Mouse (Mus musculus): Measurements from ENCODE around the gene Tmem145.
"Not testable (repeated sequence)": the region's sequence is repeated elsewhere in the genome, so short reads cannot be mapped to it uniquely, and the experiment has no call there.

Tmem145 gene

DNA sequence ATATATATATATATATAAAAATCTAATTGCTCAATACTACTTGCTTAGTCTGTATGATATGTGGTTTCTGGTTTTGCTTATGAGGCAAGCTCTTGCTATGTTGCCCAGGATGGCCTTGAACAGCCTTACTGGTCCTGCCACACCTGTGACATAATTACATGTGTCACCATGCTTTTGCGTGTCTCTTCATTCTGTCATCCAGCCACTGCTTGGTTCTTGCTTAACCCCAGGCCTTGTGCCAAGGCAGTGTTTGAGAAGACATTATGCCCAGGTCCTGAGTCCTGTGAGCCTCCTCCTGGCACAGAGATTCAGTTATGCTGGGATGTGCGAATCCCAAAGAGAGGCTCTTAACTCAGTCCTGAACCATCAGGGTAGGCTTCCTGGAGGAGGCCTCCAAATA lies 17.3 kb downstream of the Tmem145 start:
- no peak for DNase-seq (ENCODE audit: low spot score)

DNA sequence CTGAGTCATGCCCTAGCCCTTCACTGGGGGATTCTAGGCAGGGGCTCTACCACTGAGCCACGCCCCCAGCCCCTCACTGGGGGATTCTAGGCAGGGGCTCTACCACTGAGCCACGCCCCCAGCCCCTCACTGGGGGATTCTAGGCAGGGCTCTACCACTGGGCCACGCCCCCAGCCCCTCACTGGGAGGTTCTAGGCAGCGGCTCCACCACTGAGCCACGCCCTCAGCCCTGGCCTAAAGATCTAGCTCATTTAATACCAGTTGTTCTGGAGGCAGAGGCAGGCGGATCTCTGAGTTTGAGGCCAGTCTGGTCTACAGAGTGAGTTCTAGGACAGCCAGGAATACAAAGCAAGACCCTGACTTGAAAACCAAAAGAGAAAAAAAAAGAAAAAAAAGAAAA lies 19.5 kb downstream of the Tmem145 start:
- not testable (repeated sequence) for DNase-seq (ENCODE audit: low spot score)

- no peak for DNase-seq (ENCODE audit: low spot score)
Measured at GRCm38 (mm10) chr7:25326233-25326632, 20.3 kb downstream of the Tmem145 start.

DNA sequence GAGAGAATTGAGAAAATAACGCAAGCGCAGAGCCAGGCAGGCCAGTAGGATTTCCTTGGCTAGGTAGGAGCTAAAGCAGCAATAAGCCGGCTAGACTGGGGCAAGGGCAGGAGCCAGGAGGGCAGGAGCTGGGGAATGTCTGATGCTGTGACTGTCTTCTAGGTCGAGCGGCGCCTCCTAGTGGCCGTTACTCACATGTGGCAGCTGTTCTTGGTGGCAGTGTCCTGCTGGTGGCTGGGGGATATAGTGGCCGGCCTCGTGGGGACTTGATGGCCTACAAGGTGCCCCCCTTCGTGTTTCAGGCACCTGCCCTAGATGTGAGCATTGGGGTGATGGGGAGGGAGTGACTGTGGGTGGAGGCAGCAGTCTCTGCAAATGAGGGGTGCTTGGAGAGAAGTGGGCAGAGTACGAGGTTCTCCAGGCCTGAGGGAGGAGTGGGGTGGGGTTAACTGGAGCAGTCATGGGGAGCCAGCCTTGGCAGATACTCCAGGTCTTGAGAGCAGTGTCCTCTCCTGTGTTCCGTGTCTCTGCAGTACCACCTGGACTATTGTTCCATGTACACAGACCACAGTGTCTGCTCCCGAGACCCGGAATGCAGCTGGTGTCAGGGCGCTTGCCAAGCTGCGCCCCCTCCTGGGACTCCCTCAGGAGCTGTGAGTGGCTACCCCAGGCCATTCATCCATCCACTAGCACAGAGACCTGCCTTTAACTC lies 27.8 kb downstream of the Tmem145 start:
- peak; percentile 76 for DNase-seq (ENCODE audit: low spot score)

GRCm38 (mm10) chr7:25334472-25334871 lies 28.6 kb downstream of the Tmem145 start:
- DNase-seq (ENCODE audit: low spot score): no peak

DNA sequence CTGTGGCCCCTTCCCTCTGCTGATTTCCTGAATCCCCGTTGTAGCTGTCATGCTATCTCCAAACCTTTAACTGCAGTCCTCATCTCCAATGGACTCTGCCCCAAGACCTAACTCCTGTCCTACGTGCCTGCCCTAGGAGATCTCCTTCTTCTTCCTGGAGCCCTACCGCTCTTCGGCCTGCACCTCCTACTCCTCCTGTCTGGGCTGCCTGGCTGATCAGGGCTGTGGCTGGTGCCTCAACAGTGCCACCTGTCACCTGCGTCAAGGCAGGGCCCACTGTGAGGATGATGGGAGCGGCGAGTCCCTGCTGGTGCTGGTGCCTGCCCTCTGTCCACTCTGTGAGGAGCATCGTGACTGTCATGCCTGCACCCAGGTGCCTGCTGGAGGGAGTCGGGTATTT lies 33.4 kb downstream of the Tmem145 start:
- DNase-seq (ENCODE audit: low spot score): no peak

DNA sequence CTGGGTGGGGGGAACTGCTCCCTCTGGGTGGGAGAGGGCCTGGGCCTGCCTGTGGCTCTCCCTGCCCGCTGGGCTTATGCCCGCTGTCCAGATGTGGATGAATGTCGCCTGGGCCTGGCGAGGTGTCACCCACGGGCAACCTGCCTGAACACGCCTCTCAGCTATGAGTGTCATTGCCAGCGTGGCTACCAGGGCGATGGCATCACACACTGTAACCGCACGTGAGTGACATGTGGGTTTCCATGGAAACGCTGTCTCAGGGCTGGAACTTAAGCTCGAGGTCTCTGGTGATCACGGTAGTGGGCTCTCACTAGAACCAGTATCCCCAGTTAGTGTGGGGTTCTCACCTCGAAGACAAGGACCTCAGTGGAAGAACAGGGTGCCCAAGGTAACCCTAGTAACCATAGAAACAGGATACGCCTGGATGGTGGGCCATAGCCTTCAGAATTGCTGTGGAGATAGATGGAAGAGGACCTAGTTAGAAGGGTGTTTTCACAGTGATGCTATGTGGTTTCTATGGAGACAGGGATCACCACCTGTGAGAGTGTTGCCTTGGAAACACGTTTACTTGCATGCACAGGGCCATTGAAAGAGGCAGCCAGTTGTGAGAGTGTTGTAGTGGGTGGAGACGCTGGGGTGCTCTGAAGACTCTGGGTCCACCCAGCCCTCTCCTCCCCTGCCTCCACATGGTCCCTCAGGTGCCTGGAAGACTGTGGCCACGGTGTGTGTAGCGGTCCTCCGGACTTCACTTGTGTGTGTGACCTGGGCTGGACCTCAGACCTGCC lies 35.3 kb downstream of the Tmem145 start:
- DNase-seq (ENCODE audit: low spot score): peak; percentile 41

DNA sequence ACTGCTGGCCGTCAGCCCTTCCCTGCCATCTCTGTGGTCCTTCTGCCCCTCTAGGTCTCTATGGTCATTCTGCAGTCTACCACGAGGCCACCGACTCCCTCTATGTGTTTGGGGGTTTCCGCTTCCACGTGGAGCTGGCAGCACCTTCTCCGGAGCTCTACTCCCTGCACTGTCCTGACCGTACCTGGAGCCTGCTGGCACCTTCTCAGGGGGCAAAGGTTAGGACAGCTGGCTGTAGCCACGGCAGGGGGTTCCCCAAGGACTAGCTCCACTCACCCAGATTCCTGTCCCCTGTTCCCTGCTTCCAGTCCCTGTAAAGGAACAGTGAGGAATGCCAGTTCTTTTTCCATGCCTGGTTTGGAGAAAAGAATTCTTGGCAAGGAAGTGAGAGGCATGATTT lies 43.0 kb downstream of the Tmem145 start:
- no peak for DNase-seq (ENCODE audit: low spot score)

DNA sequence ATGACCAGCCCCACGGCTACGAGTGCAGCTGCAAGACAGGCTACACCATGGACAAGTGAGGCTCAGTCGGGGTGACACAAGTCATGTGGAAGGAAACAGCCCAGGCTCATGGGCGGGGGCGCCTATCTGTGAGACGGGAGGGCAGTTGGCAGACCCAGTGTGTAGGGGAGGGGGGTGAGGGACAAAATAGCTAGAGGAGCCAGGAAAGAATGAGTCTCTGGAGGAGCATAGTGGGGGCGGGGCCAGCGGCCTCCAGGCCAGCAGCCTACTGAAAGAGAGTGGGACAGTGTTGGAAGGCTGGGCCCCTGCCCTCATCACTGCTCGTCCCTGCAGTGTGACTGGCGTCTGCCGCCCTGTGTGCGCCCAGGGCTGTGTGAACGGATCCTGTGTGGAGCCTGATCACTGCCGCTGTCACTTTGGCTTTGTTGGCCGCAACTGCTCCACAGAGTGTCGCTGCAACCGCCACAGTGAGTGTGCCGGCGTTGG lies 52.9 kb downstream of the Tmem145 start:
- no peak for DNase-seq (ENCODE audit: low spot score)

GRCm38 (mm10) chr7:25363151-25363550 lies 57.2 kb downstream of the Tmem145 start:
- DNase-seq (ENCODE audit: low spot score): no peak

DNA sequence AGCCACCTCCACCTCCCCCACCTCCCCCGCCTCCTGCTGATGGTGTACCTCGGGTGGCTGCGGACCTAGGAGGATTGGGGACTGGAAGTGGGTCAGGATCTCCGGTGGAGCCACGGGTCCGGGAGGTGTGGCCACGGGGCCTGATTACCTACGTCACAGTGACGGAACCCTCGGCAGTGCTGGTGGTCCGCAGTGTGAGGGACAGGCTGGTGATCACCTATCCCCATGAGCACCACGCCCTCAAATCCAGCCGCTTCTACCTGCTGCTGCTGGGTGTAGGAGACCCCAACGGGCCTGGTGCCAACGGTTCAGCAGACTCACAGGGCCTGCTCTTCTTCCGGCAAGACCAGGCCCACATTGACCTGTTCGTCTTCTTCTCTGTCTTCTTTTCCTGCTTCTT lies 57.7 kb downstream of the Tmem145 start:
- DNase-seq (ENCODE audit: low spot score): no peak

Measured in layer of hippocampus, adult 11-12 months (tissue).